Mouse (Mus musculus) lung, embryonic 14.5 days (tissue): ENCODE measurements at regions not wholly inside any gene's neighbourhood (a gene's known extent, or its start where the extent isn't known, plus 50 kb on each side); places are given as distances from the start of the nearest gene placed in this dataset.

ENCODE experiments used
- ATAC-seq: fragments of 200-750 bp; cut with Nextera tagmentation; 2 replicates; pipeline ENCODE4 v1.8.0; 2017; ENCODE audit warnings: mild to moderate bottlenecking, moderate TSS enrichment, moderate library complexity; ENCODE audit not compliant: insufficient read depth
- DNase-seq: peaks from one replicate; pipeline ENCODE4 v3.0.0-alpha.2; 2015
- H3K27ac ChIP-seq: fragments of 300-500 bp; sonication (generic); 2 replicates; pipeline ENCODE4 v1.5.1; 2014; ENCODE audit warnings: low read depth, mild to moderate bottlenecking, moderate library complexity
- H3K27me3 ChIP-seq: fragments of 300-500 bp; sonication (generic); 2 replicates; pipeline ENCODE4 v1.6.1; 2014; ENCODE audit warnings: low read length, control low read depth; ENCODE audit not compliant: insufficient read depth
- H3K36me3 ChIP-seq: fragments of 300-500 bp; sonication (generic); 2 replicates; pipeline ENCODE4 v1.6.1; 2014; ENCODE audit warnings: control low read depth; ENCODE audit not compliant: insufficient read depth
- H3K4me1 ChIP-seq: fragments of 300-500 bp; sonication (generic); 2 replicates; pipeline ENCODE4 v1.6.1; 2014; ENCODE audit warnings: antibody characterized with exemption, control low read depth; ENCODE audit not compliant: insufficient read depth
- H3K4me2 ChIP-seq: fragments of 300-500 bp; sonication (generic); 2 replicates; pipeline ENCODE4 v1.6.1; 2014; ENCODE audit warnings: mild to moderate bottlenecking
- H3K4me3 ChIP-seq: fragments of 300-500 bp; sonication (generic); 2 replicates; pipeline ENCODE4 v1.5.1; 2014; ENCODE audit warnings: low read depth, low read length
- H3K9ac ChIP-seq: fragments of 300-500 bp; sonication (generic); 2 replicates; pipeline ENCODE4 v1.6.1; 2014
- H3K9me3 ChIP-seq: fragments of 300-500 bp; sonication (generic); 2 replicates; pipeline ENCODE4 v1.6.1; 2016; ENCODE audit warnings: low read depth, low read length, control low read depth
- CTCF ChIP-seq: IDR thresholded peaks from 2 replicates; pipeline ENCODE4 v1.5.1; 2016; ENCODE audit warnings: antibody characterized with exemption, low read depth
- WGBS: fragments of 180-500 bp; shearing (Covaris S2); extraction: QIAGEN DNeasy Blood & Tissue Kit; methylation state at CpG from one replicate; pipeline ENCODE4 v1.1.7; 2014; 5-methylcytosine and 5-hydroxymethylcytosine counted together

- Histone ChIP-seq H3K4me1 (no peaks in the 10 kb centered on the region), H3K4me2 (no peak overlapping the region), H3K36me3 (no peaks in the 10 kb centered on the region), H3K9me3 (no peaks in the 10 kb centered on the region), H3K9ac (no peak overlapping the region), H3K27ac (no peak overlapping the region), H3K27me3 (no peaks in the 10 kb centered on the region), H3K4me3 (no peak overlapping the region)
- no peak for DNase-seq
- 63% methylated on average over 6 of the region's 6 CpGs for WGBS
- TF ChIP-seq CTCF: no peak
- ATAC-seq: no peak
Observed at GRCm38 (mm10) chr9:25429450-25430213, 51.7 kb upstream of the Eepd1 start.
